Mouse (Mus musculus): ENCODE measurements around the gene Cdan1. TPM values are rescaled to one million over a fixed set of nuclear protein-coding genes. Genes with fewer than 3 reads are reported as not detected.

Cdan1 gene
- polyA plus RNA-seq, 1 experiment from 2014 or later: 3.6 TPM

DNA sequence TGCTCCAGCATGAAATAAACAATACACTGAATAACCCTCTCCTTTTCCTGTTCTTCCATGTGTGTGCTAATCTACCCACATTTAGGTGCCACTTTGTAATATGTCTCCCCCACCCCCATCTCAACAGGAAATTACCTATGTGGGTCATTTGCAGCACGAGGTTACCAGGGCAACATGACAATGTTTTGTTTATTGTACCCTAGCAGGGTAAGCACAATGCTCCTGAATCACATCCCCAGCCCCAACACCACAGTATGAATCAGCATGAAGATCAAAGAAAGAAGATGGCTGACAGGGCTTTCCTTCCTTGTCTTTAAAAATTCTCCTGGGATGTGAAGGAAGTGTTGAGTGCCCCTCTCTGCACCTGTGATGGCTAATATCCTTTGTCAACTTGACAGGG, 2.7 kb upstream of the Cdan1 start:
- Histone ChIP-seq H3K27ac (no peak overlapping the region), H3K9ac (no peak overlapping the region), H3K36me3 (no peaks in the 10 kb centered on the region), H3K4me3 (replicated peaks) (no peak overlapping the region), H3K4me1 (replicated peaks) (peaks cover 30% of the 10 kb centered on the region), H3K9me3 (replicated peaks) (no peaks in the 10 kb centered on the region), H3K4me2 (no peak overlapping the region), H3K27me3 (no peaks in the 10 kb centered on the region)
- ATAC-seq (ENCODE audit: low read depth): no peak
- 21% methylated on average over 1 of the region's 1 CpGs for WGBS (ENCODE audit: insufficient replicate concordance)
- no peak for DNase-seq

DNA sequence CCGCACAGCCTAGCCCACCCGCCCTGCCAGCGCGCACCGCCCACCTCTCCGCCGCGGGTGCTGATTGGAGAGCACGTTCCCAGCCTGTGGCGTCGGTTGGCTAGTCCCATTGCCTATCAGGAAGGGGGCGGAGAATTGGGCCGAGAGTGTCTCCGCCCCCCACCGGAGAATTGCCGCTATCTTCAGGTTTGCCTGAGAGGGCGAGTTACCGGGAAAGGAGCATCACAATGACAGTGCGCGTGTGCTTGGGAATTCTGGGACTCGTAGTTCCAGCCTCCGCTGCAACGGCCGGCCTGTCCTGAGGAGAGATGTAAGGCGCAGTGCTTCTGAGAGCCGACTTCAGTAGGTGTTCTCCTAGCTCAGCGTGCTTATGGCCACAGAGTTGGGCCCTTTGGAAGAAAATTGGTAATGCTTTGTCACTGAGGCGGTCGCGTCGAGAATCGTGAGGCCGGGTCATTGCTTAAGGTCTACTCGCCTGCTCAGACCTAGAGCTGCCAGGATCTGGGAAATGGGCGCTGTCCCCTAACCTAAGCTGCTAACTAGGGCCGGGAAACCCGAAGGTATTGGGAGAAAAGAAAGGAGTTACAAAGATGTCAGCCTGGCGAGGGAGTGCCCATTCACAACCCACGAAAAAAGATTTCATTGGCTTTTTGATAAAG, 625 bp upstream of the Cdan1 start, which contains the start of gene Ttbk2:
Gene Ttbk2 (minus strand): TSS at position 181 of the 659 bp plus-strand sequence.
- peak within 1 kb of the TSS; percentile 92 for H3K4me2 ChIP-seq
- no peaks in the 10 kb centered on the region for H3K27me3 ChIP-seq
- H3K27ac ChIP-seq: peak within 1 kb of the TSS; percentile 68
- DNase-seq: peak; percentile 97
- under 1% methylated on average over 39 of the region's 39 CpGs for WGBS (ENCODE audit: insufficient replicate concordance)
- H3K9ac ChIP-seq: peak within 1 kb of the TSS; percentile 88
- H3K4me1 ChIP-seq (replicated peaks): peaks cover 30% of the 10 kb centered on the region
- no peaks in the 10 kb centered on the region for H3K36me3 ChIP-seq
- peak within 1 kb of the TSS; percentile 95 for H3K4me3 ChIP-seq (replicated peaks)
- ATAC-seq (ENCODE audit: low read depth): peak; percentile 99
- H3K9me3 ChIP-seq (replicated peaks): no peaks in the 10 kb centered on the region

DNA sequence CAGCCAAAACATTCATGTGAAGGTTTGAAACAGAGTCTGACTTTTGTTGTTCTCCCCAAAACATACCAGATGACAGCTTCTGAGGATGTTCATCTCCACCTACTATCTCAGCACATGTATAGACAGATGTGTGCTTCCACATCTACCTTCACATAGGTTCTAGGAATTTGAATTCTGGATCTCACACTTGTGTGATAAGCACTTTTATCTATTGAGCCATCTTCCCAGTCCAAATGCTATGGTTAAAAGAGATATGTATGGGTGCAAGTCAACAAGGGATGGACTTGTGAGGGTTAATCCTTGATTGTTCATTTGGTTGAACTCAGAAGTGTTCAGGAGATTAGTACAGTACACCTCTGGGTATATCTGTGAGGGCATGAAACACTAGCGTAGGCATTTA, 4.6 kb downstream of the Cdan1 start:
- peak; percentile 9 for DNase-seq
- H3K9me3 ChIP-seq (replicated peaks): no peaks in the 10 kb centered on the region
- H3K36me3 ChIP-seq: no peaks in the 10 kb centered on the region
- H3K4me3 ChIP-seq (replicated peaks): no peak overlapping the region
- peaks cover 31% of the 10 kb centered on the region for H3K4me1 ChIP-seq (replicated peaks)
- H3K27me3 ChIP-seq: no peaks in the 10 kb centered on the region
- no peak overlapping the region for H3K9ac ChIP-seq
- ATAC-seq (ENCODE audit: low read depth): no peak
- H3K27ac ChIP-seq: no peak overlapping the region; the same call in 1 of the 2 replicates
- H3K4me2 ChIP-seq: no peak overlapping the region
- 81% methylated on average over 1 of the region's 1 CpGs for WGBS (ENCODE audit: insufficient replicate concordance)

DNA sequence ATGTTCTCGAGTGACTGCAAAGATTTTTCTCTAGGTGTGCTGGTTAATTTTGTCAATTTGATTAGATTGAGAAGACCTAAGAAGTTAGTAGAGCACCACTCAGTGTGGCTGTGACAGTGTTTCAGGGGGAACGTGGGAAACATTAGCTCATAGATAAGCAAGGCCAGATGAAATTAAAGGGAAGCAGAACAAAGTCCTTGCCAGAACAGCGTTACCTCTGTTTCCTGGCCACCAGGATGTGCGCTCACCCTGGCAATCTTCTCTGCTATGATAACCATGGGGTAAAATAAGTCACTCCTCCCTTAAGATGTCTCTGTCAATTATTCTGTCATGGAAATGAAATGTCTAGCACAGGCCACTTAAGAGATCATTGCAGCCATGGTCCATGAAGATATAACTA, 5.9 kb downstream of the Cdan1 start:
- 26% methylated on average over 4 of the region's 4 CpGs for WGBS (ENCODE audit: insufficient replicate concordance)
- no peaks in the 10 kb centered on the region for H3K9me3 ChIP-seq (replicated peaks)
- no peaks in the 10 kb centered on the region for H3K27me3 ChIP-seq
- H3K27ac ChIP-seq: no peak overlapping the region
- H3K4me1 ChIP-seq (replicated peaks): peaks cover 23% of the 10 kb centered on the region
- H3K4me2 ChIP-seq: no peak overlapping the region
- H3K4me3 ChIP-seq (replicated peaks): no peak overlapping the region
- DNase-seq: no peak
- H3K9ac ChIP-seq: no peak overlapping the region
- H3K36me3 ChIP-seq: no peaks in the 10 kb centered on the region
- no peak for ATAC-seq (ENCODE audit: low read depth)

DNA sequence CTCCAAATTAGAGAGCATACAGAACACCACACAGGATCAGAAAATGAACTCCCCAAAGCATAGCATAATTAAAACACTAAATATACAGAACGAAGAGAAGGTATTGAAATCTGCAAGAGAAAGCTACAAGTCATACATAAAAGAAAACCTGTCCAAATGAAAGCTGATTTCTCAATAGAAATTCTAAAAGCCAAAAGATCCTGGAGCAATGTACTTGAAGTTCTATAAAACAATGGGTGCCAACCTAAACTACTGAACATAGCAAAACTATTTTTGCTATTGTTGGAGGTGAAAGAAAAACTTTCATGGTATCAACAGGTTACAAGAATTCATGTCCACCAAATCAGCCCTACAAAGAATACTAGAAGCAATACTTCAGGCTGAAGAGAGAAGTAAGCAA, 8.7 kb downstream of the Cdan1 start:
- H3K36me3 ChIP-seq: no peaks in the 10 kb centered on the region
- no peaks in the 10 kb centered on the region for H3K9me3 ChIP-seq (replicated peaks)
- 65% methylated on average over 1 of the region's 1 CpGs for WGBS (ENCODE audit: insufficient replicate concordance)
- no peak overlapping the region for H3K9ac ChIP-seq
- H3K4me2 ChIP-seq: no peak overlapping the region
- H3K27me3 ChIP-seq: no peaks in the 10 kb centered on the region
- DNase-seq: no peak
- H3K4me3 ChIP-seq (replicated peaks): no peak overlapping the region
- ATAC-seq (ENCODE audit: low read depth): no peak
- H3K27ac ChIP-seq: no peak overlapping the region
- H3K4me1 ChIP-seq (replicated peaks): peaks cover 19% of the 10 kb centered on the region

GRCm38 (mm10) chr2:120835167-120835566, 14.8 kb downstream of the Cdan1 start:
- DNase-seq (no peak), ATAC-seq (ENCODE audit: low read depth) (no peak)
- WGBS (ENCODE audit: insufficient replicate concordance): 77% methylated on average over 4 of the region's 4 CpGs
- Histone ChIP-seq H3K9ac (no peak overlapping the region), H3K4me2 (no peak overlapping the region), H3K27me3 (no peaks in the 10 kb centered on the region), H3K4me1 (replicated peaks) (no peaks in the 10 kb centered on the region), H3K4me3 (replicated peaks) (no peak overlapping the region), H3K36me3 (no peaks in the 10 kb centered on the region), H3K9me3 (replicated peaks) (no peaks in the 10 kb centered on the region), H3K27ac (no peak overlapping the region)

- Histone ChIP-seq H3K4me1 (replicated peaks) (0 out of 2 replicates have a peak, but pooled peaks cover 4% of the 10 kb centered on the region), H3K4me2 (no peak overlapping the region), H3K36me3 (no peaks in the 10 kb centered on the region), H3K4me3 (replicated peaks) (no peak overlapping the region), H3K9me3 (replicated peaks) (no peaks in the 10 kb centered on the region), H3K9ac (no peak overlapping the region), H3K27ac (no peak overlapping the region), H3K27me3 (no peaks in the 10 kb centered on the region)
- ATAC-seq (ENCODE audit: low read depth) (no peak), DNase-seq (no peak)
- WGBS (ENCODE audit: insufficient replicate concordance): 33% methylated on average over 1 of the region's 1 CpGs
Observed at GRCm38 (mm10) chr2:120826936-120827638, 22.8 kb downstream of the Cdan1 start.

DNA sequence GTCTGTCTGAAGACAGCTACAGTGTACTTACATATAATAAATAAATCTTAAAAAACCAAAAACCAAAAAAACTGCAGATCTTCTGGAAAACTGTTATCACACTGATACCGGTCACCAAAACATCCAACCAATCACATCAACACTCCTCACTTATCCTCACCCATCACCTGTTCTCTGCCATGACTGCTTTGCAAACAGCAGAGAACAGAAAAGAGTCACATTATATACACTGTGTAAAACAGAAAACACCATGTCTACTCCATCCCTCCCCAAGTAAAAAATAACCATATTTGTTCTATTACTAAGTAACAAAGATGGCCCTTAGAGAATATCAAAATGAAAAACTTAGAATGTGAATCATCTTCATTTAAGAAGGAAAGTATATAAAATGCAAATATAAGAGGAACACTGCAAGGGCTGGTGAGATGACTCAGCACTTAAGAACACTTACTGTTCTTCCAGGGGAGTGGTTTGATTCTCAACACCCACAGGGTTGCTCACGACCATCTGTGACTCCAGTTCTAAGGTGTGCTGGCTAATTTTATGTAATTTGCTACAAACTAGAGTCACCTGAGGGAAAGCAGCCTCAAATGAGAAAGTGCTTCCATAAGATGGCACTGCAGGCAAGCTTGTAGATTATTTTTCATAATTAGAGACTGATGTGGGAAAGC, 79.5 kb downstream of the Cdan1 start:
- H3K4me3 ChIP-seq (replicated peaks): no peak overlapping the region
- H3K27ac ChIP-seq: no peak overlapping the region
- H3K9ac ChIP-seq: no peak overlapping the region
- 39% methylated on average over 2 of the region's 2 CpGs for WGBS (ENCODE audit: insufficient replicate concordance)
- ATAC-seq (ENCODE audit: low read depth) (peak; percentile 58; the same call in 1 of the 2 replicates), DNase-seq (no peak)
- no peaks in the 10 kb centered on the region for H3K9me3 ChIP-seq (replicated peaks)
- peaks cover 16% of the 10 kb centered on the region for H3K4me1 ChIP-seq (replicated peaks)
- no peak overlapping the region for H3K4me2 ChIP-seq
- H3K27me3 ChIP-seq: no peaks in the 10 kb centered on the region
- no peaks in the 10 kb centered on the region for H3K36me3 ChIP-seq

DNA sequence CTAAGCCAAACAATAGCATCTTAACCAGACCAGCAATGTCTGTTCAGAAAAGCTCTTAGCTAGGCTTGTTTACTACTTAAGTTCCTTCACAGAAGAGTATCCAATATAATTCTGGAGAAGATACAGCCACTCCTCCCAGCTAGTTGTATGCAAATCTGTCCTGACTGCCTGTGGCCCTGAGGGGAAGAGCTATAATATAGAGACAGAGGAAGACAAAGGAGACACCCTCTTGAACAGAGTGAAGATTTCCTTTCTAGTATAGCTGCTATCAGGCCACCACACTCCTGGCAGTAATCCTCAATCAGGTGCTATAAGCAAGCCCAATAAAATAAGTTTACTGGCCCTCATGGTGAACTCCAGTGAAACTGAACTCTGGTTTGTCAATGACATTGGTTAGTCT, 88.0 kb downstream of the Cdan1 start:
- no peak for ATAC-seq (ENCODE audit: low read depth)

GRCm38 (mm10) chr2:120748041-120748440, 101.9 kb downstream of the Cdan1 start:
- 77% methylated on average over 2 of the region's 2 CpGs for WGBS (ENCODE audit: insufficient replicate concordance)
- Histone ChIP-seq H3K9me3 (replicated peaks) (no peaks in the 10 kb centered on the region), H3K9ac (no peak overlapping the region), H3K4me3 (replicated peaks) (no peak overlapping the region), H3K27ac (no peak overlapping the region), H3K36me3 (0 out of 2 replicates have a peak, but pooled peaks cover 5% of the 10 kb centered on the region), H3K4me2 (no peak overlapping the region), H3K4me1 (replicated peaks) (no peaks in the 10 kb centered on the region), H3K27me3 (no peaks in the 10 kb centered on the region)
- ATAC-seq (ENCODE audit: low read depth) (no peak), DNase-seq (no peak)

More for the DNA sequence above, 88.0 kb downstream of the Cdan1 start:
- H3K27ac ChIP-seq: no peak overlapping the region
- no peak overlapping the region for H3K4me3 ChIP-seq (replicated peaks)
- H3K4me1 ChIP-seq (replicated peaks): no peaks in the 10 kb centered on the region
- no peaks in the 10 kb centered on the region for H3K27me3 ChIP-seq
- H3K4me2 ChIP-seq: no peak overlapping the region
- H3K9me3 ChIP-seq (replicated peaks): no peaks in the 10 kb centered on the region
- H3K36me3 ChIP-seq: no peaks in the 10 kb centered on the region
- no peak overlapping the region for H3K9ac ChIP-seq
- no peak for DNase-seq

GRCm38 (mm10) chr2:120745496-120745895, 104.4 kb downstream of the Cdan1 start:
- ATAC-seq (ENCODE audit: low read depth): no peak
- Histone ChIP-seq H3K27me3 (no peaks in the 10 kb centered on the region), H3K9me3 (replicated peaks) (no peaks in the 10 kb centered on the region), H3K9ac (no peak overlapping the region), H3K4me2 (no peak overlapping the region), H3K4me1 (replicated peaks) (no peaks in the 10 kb centered on the region), H3K27ac (no peak overlapping the region), H3K4me3 (replicated peaks) (no peak overlapping the region), H3K36me3 (0 out of 2 replicates have a peak, but pooled peaks cover 2% of the 10 kb centered on the region)
- 93% methylated on average over 1 of the region's 1 CpGs for WGBS (ENCODE audit: insufficient replicate concordance)
- no peak for DNase-seq
